Comparison of ENCODE assay signal across 8 mouse cellular contexts in genomic region chr5:34513466-34514217, GRCm38 (mm10). TPM values are rescaled to one million over a fixed set of nuclear protein-coding genes. Genes with fewer than 3 reads are reported as not detected.
DNase-seq lines count a peak whose midpoint lies in the region; ATAC-seq and TF ChIP-seq lines count a peak whose summit lies in the region.

Gene Tnip2, minus strand, starts transcription at chr5:34513991.

- no peaks in the 10 kb centered on the region for H3K9me3 ChIP-seq in heart, embryonic 10.5 days
- H3K9me3 ChIP-seq in kidney, embryonic 15.5 days (replicated peaks) = no peaks in the 10 kb centered on the region

- H3K27me3 ChIP-seq in heart, embryonic 10.5 days (ENCODE audit: insufficient read depth, poor library complexity, severe bottlenecking) = peaks cover 13% of the 10 kb centered on the region
- no peaks in the 10 kb centered on the region for H3K27me3 ChIP-seq in kidney, embryonic 15.5 days

- TF ChIP-seq POLR2A in bone marrow macrophage, adult 2 months (IDR thresholded peaks at IDR 0.05; ENCODE audit: borderline replicate concordance, low read depth, low read length) = peak; percentile 87; the same call in 1 of the 2 replicates
- peak; percentile 73 for TF ChIP-seq POLR2A in embryonic fibroblast, embryonic 13.5 days (IDR thresholded peaks at IDR 0.05; ENCODE audit: low read depth, low read length)

- H3K27ac ChIP-seq in bone marrow macrophage, adult 2 months (ENCODE audit: insufficient read depth, low read depth, low read length) = peak within 1 kb of the TSS; percentile 69
- no peak within 1 kb of the TSS for H3K27ac ChIP-seq in embryonic fibroblast, embryonic 13.5 days (ENCODE audit: insufficient read depth, low read length)
- peak within 1 kb of the TSS; percentile 88 for H3K27ac ChIP-seq in heart, embryonic 10.5 days
- H3K27ac ChIP-seq in kidney, embryonic 15.5 days = peak within 1 kb of the TSS; percentile 58

- peaks cover 23% of the 10 kb centered on the region for H3K4me1 ChIP-seq in bone marrow macrophage, adult 2 months (ENCODE audit: control insufficient read depth, insufficient read depth, low read length)
- H3K4me1 ChIP-seq in embryonic fibroblast, embryonic 13.5 days (ENCODE audit: control insufficient read depth, insufficient read depth, low read length) = peaks cover 4% of the 10 kb centered on the region
- peaks cover 21% of the 10 kb centered on the region for H3K4me1 ChIP-seq in heart, embryonic 10.5 days
- peaks cover 15% of the 10 kb centered on the region for H3K4me1 ChIP-seq in kidney, embryonic 15.5 days

- H3K36me3 ChIP-seq in heart, embryonic 10.5 days = no peaks in the 10 kb centered on the region
- H3K36me3 ChIP-seq in kidney, embryonic 15.5 days = no peaks in the 10 kb centered on the region

- H3K4me2 ChIP-seq in kidney, embryonic 15.5 days = peak within 1 kb of the TSS; percentile 98

- peak within 1 kb of the TSS; percentile 81 for H3K9ac ChIP-seq in kidney, embryonic 15.5 days

- no peak for TF ChIP-seq CTCF in bone marrow macrophage, adult 2 months (IDR thresholded peaks at IDR 0.05; ENCODE audit: low read depth, low read length)
- TF ChIP-seq CTCF in embryonic fibroblast, embryonic 13.5 days (IDR thresholded peaks at IDR 0.05; ENCODE audit: borderline replicate concordance, insufficient read depth, low read length) = no peak

- peak within 1 kb of the TSS; percentile 98 for H3K4me3 ChIP-seq in bone marrow macrophage, adult 2 months (ENCODE audit: insufficient read depth, low read length)
- peak within 1 kb of the TSS; percentile 70 for H3K4me3 ChIP-seq in embryonic fibroblast, embryonic 13.5 days (ENCODE audit: insufficient read depth, low read length)
- peak within 1 kb of the TSS; percentile 82 for H3K4me3 ChIP-seq in heart, embryonic 10.5 days
- peak within 1 kb of the TSS; percentile 85 for H3K4me3 ChIP-seq in kidney, embryonic 15.5 days (replicated peaks)

- peak; percentile 96 for DNase-seq in A20 (ENCODE audit: low read depth, low spot score)
- DNase-seq in heart, embryonic 10.5 days (ENCODE audit: low spot score) = peak; percentile 98
- DNase-seq in liver = peak; percentile 99
- peak; percentile 97 for DNase-seq in spleen, postnatal 4 days (ENCODE audit: low spot score in 2 of 2)

- under 1% methylated on average over 64 of the region's 64 CpGs for WGBS in heart, embryonic 10.5 days
- WGBS in kidney, embryonic 15.5 days = under 1% methylated on average over 64 of the region's 64 CpGs

- peak; percentile 97 for ATAC-seq in kidney, embryonic 15.5 days (replicated peaks; ENCODE audit: low FRiP score)
- peak; percentile 91 for ATAC-seq in monocyte, adult 5-6 weeks (replicated peaks; ENCODE audit: insufficient number of reproducible peaks, low FRiP score, low TSS enrichment, poor library complexity, severe bottlenecking)

RNA-seq across cellular contexts. Expression of gene Tnip2, which starts in this region (rescaled TPM):
- 34.2 and 43.9 TPM in 2 replicates for polyA plus RNA-seq in bone marrow macrophage, adult 2 months (2012; ENCODE audit: insufficient read depth, insufficient read length, missing spikeins)
- 12.5 and 13.9 TPM in 2 replicates for polyA plus RNA-seq in embryonic fibroblast, embryonic 13.5 days (2011; ENCODE audit: insufficient read length, low read depth, missing spikeins)
- polyA plus RNA-seq in heart, embryonic 10.5 days (2016; fragmentation: Nextera tagmentation; extraction: Ambion mirVana) = 9.9 and 14.6 TPM in 2 replicates
- 18.4 and 21.9 TPM in 2 replicates for polyA plus RNA-seq in kidney, embryonic 15.5 days (2015; fragmentation: Nextera tagmentation; extraction: Ambion mirVana)
- 62.3 to 78.2 TPM (median 78.0 TPM) in 3 replicates for total RNA-seq in monocyte, adult 5-6 weeks (2017)
